Mouse (Mus musculus) kidney, postnatal 10 days (tissue): ENCODE data around the gene Tinf2.

ENCODE experiments used
- DNase-seq: peaks from one replicate; pipeline ENCODE4 v3.0.0; 2021; ENCODE audit warnings: mixed read lengths

Gene Tinf2

GRCm38 (mm10) chr14:55702761-55703160 is 21.1 kb upstream of the Tinf2 start:
- no peak for DNase-seq

GRCm38 (mm10) chr14:55701131-55701530 is 19.5 kb upstream of the Tinf2 start:
- no peak for DNase-seq

- DNase-seq = no peak
Measured at GRCm38 (mm10) chr14:55697226-55697625, 15.6 kb upstream of the Tinf2 start.

GRCm38 (mm10) chr14:55689433-55689832 is 7.8 kb upstream of the Tinf2 start:
- no peak for DNase-seq

- no peak for DNase-seq
Measured at GRCm38 (mm10) chr14:55682118-55682493, 486 bp upstream of the Tinf2 start.

- DNase-seq = no peak
Measured at GRCm38 (mm10) chr14:55677615-55678014, 4.0 kb downstream of the Tinf2 start.

- no peak for DNase-seq
Measured at GRCm38 (mm10) chr14:55672741-55673060, 8.9 kb downstream of the Tinf2 start.

GRCm38 (mm10) chr14:55671833-55672740 is 9.5 kb downstream of the Tinf2 start, which contains the start of the genes Gmpr2 and Nedd8:
Gene Gmpr2 (plus strand): TSS chr14:55671941.
Gene Nedd8 (minus strand): TSS chr14:55672124.
- DNase-seq = peak; percentile 91

- DNase-seq = no peak
Measured at GRCm38 (mm10) chr14:55671486-55671832, 10.2 kb downstream of the Tinf2 start.

GRCm38 (mm10) chr14:55660636-55661035 is 21.0 kb downstream of the Tinf2 start:
- no peak for DNase-seq

GRCm38 (mm10) chr14:55659960-55660573 is 21.6 kb downstream of the Tinf2 start, which contains the start of gene Mdp1:
Gene Mdp1 (minus strand): TSS chr14:55660508.
- DNase-seq = peak; percentile 87

- no peak for DNase-seq
Measured at GRCm38 (mm10) chr14:55658011-55658410, 23.6 kb downstream of the Tinf2 start.

GRCm38 (mm10) chr14:55656935-55657334 is 24.7 kb downstream of the Tinf2 start:
- DNase-seq = no peak

GRCm38 (mm10) chr14:55651528-55651927 is 30.1 kb downstream of the Tinf2 start:
- no peak for DNase-seq

- DNase-seq = no peak
Measured at GRCm38 (mm10) chr14:55649884-55650283, 31.7 kb downstream of the Tinf2 start, which contains the start of gene Tssk4. Gene Tssk4 (plus strand): TSS chr14:55650184.

GRCm38 (mm10) chr14:55644261-55644888 is 37.2 kb downstream of the Tinf2 start:
- peak; percentile 34 for DNase-seq

GRCm38 (mm10) chr14:55643060-55643907 is 38.3 kb downstream of the Tinf2 start, which contains the start of gene Tm9sf1:
Gene Tm9sf1 (minus strand): TSS chr14:55643806.
- peak; percentile 90 for DNase-seq

GRCm38 (mm10) chr14:55642679-55643059 is 39.0 kb downstream of the Tinf2 start:
- DNase-seq = no peak

GRCm38 (mm10) chr14:55641291-55641690 is 40.3 kb downstream of the Tinf2 start:
- DNase-seq = no peak

GRCm38 (mm10) chr14:55640816-55641215 is 40.8 kb downstream of the Tinf2 start:
- DNase-seq = no peak

- no peak for DNase-seq
Measured at GRCm38 (mm10) chr14:55637795-55638194, 43.8 kb downstream of the Tinf2 start, which contains the start of gene Gm49378. Gene Gm49378 (minus strand): TSS chr14:55637895.

GRCm38 (mm10) chr14:55635523-55636007 is 46.1 kb downstream of the Tinf2 start, which contains the start of gene Ipo4:
Gene Ipo4 (minus strand): TSS chr14:55635957.
- DNase-seq = peak; percentile 94
